Mouse (Mus musculus) ES-Bruce4 (cell line): ENCODE data around the gene Plekhh2. TPM values are rescaled to one million over a fixed set of nuclear protein-coding genes. Genes with fewer than 3 reads are reported as not detected.

ENCODE experiments used
- H3K27ac ChIP-seq: 2 replicates; pipeline ENCODE4 v1.5.1; 2012; ENCODE audit warnings: low read length, inconsistent platforms; ENCODE audit not compliant: insufficient read depth
- H3K27me3 ChIP-seq: 2 replicates; pipeline ENCODE4 v1.6.1; 2012; ENCODE audit warnings: mild to moderate bottlenecking, low read length, inconsistent platforms; ENCODE audit not compliant: control insufficient read depth, poor library complexity, insufficient read depth, severe bottlenecking
- H3K36me3 ChIP-seq: 2 replicates; pipeline ENCODE4 v1.6.1; 2012; ENCODE audit warnings: inconsistent platforms, mild to moderate bottlenecking, low read length, moderate library complexity; ENCODE audit not compliant: control insufficient read depth, poor library complexity, insufficient read depth, severe bottlenecking
- H3K4me1 ChIP-seq: one replicate; pipeline ENCODE4 v1.8.1; 2011; ENCODE audit warnings: low read length; ENCODE audit not compliant: control insufficient read depth, insufficient read depth
- H3K4me3 ChIP-seq: 2 replicates; pipeline ENCODE4 v1.5.1; 2011; ENCODE audit warnings: low read depth, mild to moderate bottlenecking, low read length
- H3K9ac ChIP-seq: 2 replicates; pipeline ENCODE4 v1.6.1; 2012; ENCODE audit warnings: low read depth, mild to moderate bottlenecking, inconsistent platforms; ENCODE audit not compliant: poor library complexity, severe bottlenecking
- H3K9me3 ChIP-seq: replicated peaks from 2 replicates; pipeline ENCODE4 v1.6.1; 2012; ENCODE audit warnings: mild to moderate bottlenecking, low read length, inconsistent platforms; ENCODE audit not compliant: control insufficient read depth, poor library complexity, insufficient read depth, severe bottlenecking
- CTCF ChIP-seq: IDR thresholded peaks from one replicate; pipeline ENCODE4 v1.8.1; 2011; ENCODE audit warnings: low read depth, low read length
- EP300 ChIP-seq: IDR thresholded peaks from 2 replicates; pipeline ENCODE4 v1.6.1; 2011; ENCODE audit warnings: low read depth, low read length; ENCODE audit not compliant: insufficient read depth
- POLR2A ChIP-seq: IDR thresholded peaks from one replicate; pipeline ENCODE4 v1.8.1; 2011; ENCODE audit warnings: low read length; ENCODE audit not compliant: insufficient read depth
- polyA plus RNA-seq: library from polyadenylated mRNA; stranded (reverse); fragments of >200 nt; gene quantifications from 2 replicates; pipeline ENCODE4 v1.2.4, GENCODE M21; 2011; ENCODE audit warnings: low read depth; ENCODE audit not compliant: missing spikeins, insufficient read depth, insufficient read length

Plekhh2 gene
- polyA plus RNA-seq, 1 experiment = 10.5 TPM

- Histone ChIP-seq H3K4me1 (no peaks in the 10 kb centered on the region), H3K27ac (no peak overlapping the region), H3K9ac (no peak overlapping the region), H3K9me3 (no peaks in the 10 kb centered on the region), H3K4me3 (no peak overlapping the region), H3K36me3 (no peaks in the 10 kb centered on the region), H3K27me3 (no peaks in the 10 kb centered on the region)
- no peak for TF ChIP-seq CTCF
- TF ChIP-seq POLR2A = no peak
- TF ChIP-seq EP300 = no peak
Measured at GRCm38 (mm10) chr17:84565762-84566161, 54.1 kb downstream of the Plekhh2 start.

GRCm38 (mm10) chr17:84566773-84567555 lies 55.3 kb downstream of the Plekhh2 start:
- Histone ChIP-seq H3K27ac (no peak overlapping the region), H3K9ac (peak overlapping the region; percentile 11; the same call in 1 of the 2 replicates), H3K9me3 (no peaks in the 10 kb centered on the region), H3K4me3 (no peak overlapping the region), H3K36me3 (no peaks in the 10 kb centered on the region), H3K4me1 (no peaks in the 10 kb centered on the region), H3K27me3 (no peaks in the 10 kb centered on the region)
- no peak for TF ChIP-seq CTCF
- no peak for TF ChIP-seq EP300
- no peak for TF ChIP-seq POLR2A

- H3K27ac ChIP-seq = no peak overlapping the region
- TF ChIP-seq CTCF (no peak), EP300 (no peak), POLR2A (no peak)
- H3K27me3 ChIP-seq = no peaks in the 10 kb centered on the region
- H3K9ac ChIP-seq = no peak overlapping the region
- no peaks in the 10 kb centered on the region for H3K9me3 ChIP-seq
- no peaks in the 10 kb centered on the region for H3K4me1 ChIP-seq
- no peaks in the 10 kb centered on the region for H3K36me3 ChIP-seq
- H3K4me3 ChIP-seq = no peak overlapping the region
Measured at GRCm38 (mm10) chr17:84568807-84569206, 57.1 kb downstream of the Plekhh2 start.

GRCm38 (mm10) chr17:84569770-84570169 lies 58.1 kb downstream of the Plekhh2 start:
- Histone ChIP-seq H3K27ac (no peak overlapping the region), H3K4me3 (no peak overlapping the region), H3K9me3 (no peaks in the 10 kb centered on the region), H3K9ac (no peak overlapping the region), H3K27me3 (no peaks in the 10 kb centered on the region), H3K4me1 (peaks cover 1% of the 10 kb centered on the region), H3K36me3 (no peaks in the 10 kb centered on the region)
- TF ChIP-seq POLR2A (no peak), CTCF (no peak), EP300 (no peak)

- Histone ChIP-seq H3K9me3 (no peaks in the 10 kb centered on the region), H3K27ac (no peak overlapping the region), H3K36me3 (no peaks in the 10 kb centered on the region), H3K4me1 (peaks cover 2% of the 10 kb centered on the region), H3K4me3 (no peak overlapping the region), H3K9ac (no peak overlapping the region), H3K27me3 (no peaks in the 10 kb centered on the region)
- TF ChIP-seq POLR2A (no peak), EP300 (no peak), CTCF (no peak)
Measured at GRCm38 (mm10) chr17:84571629-84572028, 59.9 kb downstream of the Plekhh2 start.

GRCm38 (mm10) chr17:84573305-84573704 lies 61.6 kb downstream of the Plekhh2 start:
- Histone ChIP-seq H3K9me3 (no peaks in the 10 kb centered on the region), H3K36me3 (no peaks in the 10 kb centered on the region), H3K27ac (no peak overlapping the region), H3K4me3 (no peak overlapping the region), H3K4me1 (peaks cover 2% of the 10 kb centered on the region), H3K9ac (no peak overlapping the region), H3K27me3 (no peaks in the 10 kb centered on the region)
- no peak for TF ChIP-seq CTCF
- TF ChIP-seq EP300 = no peak
- no peak for TF ChIP-seq POLR2A
